Mouse (Mus musculus) ES-Bruce4 (cell line): ENCODE measurements around the gene Nhsl1.

Experiments used
- CTCF ChIP-seq: IDR thresholded peaks from one replicate; pipeline ENCODE4 v1.8.1; 2011; ENCODE audit warnings: low read depth, low read length
- EP300 ChIP-seq: IDR thresholded peaks from 2 replicates; pipeline ENCODE4 v1.6.1; 2011; ENCODE audit warnings: low read depth, low read length; ENCODE audit not compliant: insufficient read depth
- POLR2A ChIP-seq: IDR thresholded peaks from one replicate; pipeline ENCODE4 v1.8.1; 2011; ENCODE audit warnings: low read length; ENCODE audit not compliant: insufficient read depth

GRCm38 (mm10) chr10:18400998-18401397, 82.2 kb downstream of the Nhsl1 start:
- TF ChIP-seq CTCF (no peak), EP300 (no peak), POLR2A (no peak)
